Mouse (Mus musculus) common myeloid progenitor, adult 5-6 weeks (primary cell): ENCODE measurements around the gene Atg10. TPM values are rescaled to one million over a fixed set of nuclear protein-coding genes. Genes with fewer than 3 reads are reported as not detected.
A peak's percentile ranks its signal among the peaks of the same experiment; 100 is the strongest.
"Not testable (repeated sequence)": the region's sequence is repeated elsewhere in the genome, so short reads cannot be mapped to it uniquely, and the experiment has no call there.

ENCODE experiments used
- ATAC-seq: replicated peaks from 2 replicates; pipeline ENCODE4 v1.8.0; 2016; ENCODE audit warnings: low read depth, mild to moderate bottlenecking, moderate TSS enrichment, inconsistent platforms; ENCODE audit not compliant: poor library complexity, severe bottlenecking
- total RNA-seq: library from RNA; stranded (forward); fragments of 200-1000, 187-1606 nt; gene quantifications from 2 replicates; pipeline ENCODE4 v1.2.3, GENCODE M21; 2017

Gene Atg10
- total RNA-seq = 7.3 and 24.2 TPM in 2 replicates

DNA sequence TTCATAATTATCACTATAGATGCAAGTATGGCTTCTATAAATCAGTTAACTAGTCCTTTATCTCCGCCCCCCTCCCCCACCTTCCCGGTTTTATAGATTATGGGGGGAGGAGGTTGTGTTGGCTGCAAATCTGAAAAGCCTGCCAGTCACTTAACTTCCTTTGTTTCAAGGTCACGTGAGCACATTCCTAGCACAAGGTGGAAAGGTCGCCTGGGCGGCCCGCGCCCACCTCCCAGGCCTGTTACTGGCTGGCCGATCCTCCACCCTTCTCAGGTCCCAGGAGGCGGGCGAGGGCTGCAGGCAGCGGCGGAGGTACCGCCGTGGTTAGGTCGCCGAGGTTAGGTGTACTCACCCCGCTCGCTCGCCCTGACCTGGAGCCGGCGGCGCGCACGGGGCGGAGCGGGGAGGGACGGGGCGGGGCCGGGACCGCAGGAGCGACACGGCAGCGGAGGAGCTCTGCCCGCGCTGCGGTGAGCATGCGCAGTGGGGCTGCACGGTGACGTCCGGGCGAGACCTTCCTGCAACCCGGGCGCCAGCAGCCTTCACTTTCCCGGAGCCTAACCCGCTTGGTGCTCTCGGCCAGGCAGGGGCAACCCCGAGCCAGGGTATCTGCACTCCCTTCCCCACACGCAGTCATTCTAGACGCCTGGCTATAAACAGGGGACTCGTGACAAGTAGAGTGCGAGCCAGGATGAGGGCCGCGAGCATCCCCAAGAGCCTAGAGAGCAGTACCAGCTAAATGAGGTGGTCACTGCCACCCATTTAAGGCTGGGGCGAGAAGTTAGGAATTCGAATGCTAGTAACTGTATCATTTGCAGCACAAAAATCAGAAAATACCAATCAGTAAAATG is at the start of gene Atg10:
Gene Atg10, minus strand, starts transcription at position 382 of the 851 bp plus-strand sequence.
- peak; percentile 91 for ATAC-seq

DNA sequence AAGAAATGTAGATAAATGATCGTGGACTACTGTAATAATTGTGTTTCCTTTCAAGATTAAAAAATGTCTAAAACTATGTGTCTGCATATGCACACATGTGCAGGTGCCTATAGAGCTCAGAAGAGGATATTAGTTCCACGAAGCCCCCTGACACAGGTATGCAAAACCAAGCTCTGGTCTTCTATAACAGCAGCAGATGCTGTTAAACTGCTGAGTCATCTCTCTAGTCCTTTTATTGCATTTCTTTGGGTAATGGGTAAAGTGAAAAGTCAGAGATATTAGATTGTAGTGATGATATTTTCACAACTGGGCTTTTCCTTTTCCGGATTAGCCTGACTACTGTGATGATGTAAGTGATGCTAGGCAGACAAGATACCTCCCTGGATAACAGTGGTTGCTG is 28.6 kb upstream of the Atg10 start:
- ATAC-seq = no peak

DNA sequence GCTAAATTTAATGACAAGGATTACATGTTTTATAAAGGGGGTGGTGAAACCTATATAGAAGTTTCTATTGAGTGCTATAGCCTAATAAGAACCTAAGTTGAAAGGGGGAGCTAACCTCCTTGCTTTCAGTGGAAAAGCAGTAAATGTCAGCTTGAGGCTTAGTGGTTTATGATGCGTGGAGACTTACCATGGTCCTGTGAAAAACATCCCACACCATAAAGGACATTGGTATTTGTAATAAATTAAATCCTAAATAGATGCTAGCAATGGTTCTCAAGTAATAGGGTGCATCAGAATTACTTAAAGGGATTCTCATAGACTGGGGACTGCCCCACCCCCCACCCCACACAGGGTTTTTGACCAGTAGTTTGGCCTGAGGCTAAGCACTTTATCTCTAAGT is 27.9 kb upstream of the Atg10 start:
- ATAC-seq = no peak

DNA sequence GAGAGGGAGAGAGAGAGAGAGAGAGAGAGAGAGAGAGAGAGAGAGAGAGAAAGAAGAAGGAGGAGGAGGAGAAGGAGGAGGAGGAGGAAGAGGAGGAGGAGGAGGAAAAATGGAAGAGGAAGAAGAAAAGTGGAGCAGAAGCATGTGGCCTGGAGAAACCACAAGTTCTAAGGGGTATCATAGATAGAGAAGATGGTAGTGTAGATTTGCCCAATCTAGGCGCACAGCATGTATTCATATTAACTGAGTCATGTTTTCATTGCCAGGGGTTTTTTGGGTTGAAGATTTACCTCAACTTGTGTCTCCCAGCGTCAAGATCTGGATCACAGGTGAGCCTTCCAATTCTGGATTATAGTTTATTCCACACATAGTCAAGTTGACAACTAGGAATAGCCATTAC is 26.3 kb upstream of the Atg10 start:
- ATAC-seq = not testable (repeated sequence)

DNA sequence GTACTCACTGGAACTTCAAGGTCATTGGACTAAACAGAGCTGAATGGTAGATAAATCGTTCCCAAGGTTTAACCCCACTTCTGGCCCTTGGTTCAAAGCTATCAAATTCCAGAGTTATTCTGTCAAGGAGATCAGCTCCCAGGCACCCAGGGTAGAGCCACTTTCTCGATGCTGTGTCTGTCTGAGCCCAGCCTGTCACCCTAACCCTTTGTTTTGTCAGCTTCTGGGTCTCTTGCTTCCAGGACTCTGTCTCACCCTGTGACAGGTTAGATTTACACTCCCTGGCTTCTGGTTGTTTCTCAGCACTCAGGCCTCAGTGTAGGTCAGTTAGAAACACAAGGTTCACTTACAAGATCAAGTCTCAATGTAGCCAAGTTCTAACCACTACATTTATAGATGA is 22.7 kb upstream of the Atg10 start:
- ATAC-seq = no peak

DNA sequence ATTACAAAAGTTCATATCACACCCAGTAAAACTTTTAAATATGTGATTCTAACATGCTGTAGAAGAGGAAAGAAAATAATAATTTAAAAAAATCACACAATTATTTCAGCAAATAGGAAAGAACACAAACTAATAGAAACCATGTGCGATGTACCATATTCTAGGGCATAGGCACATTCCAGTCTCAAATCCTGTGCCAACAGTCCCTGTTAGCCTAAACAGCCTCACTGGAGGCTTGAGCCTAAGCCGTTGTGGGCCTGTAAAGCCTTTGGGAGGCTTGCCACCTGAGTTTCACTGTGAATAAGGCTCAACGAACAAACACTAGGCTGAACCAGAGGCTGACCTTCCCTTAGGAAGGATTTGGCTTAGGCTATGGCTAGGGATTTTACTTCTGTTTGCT is 14.2 kb upstream of the Atg10 start:
- ATAC-seq = no peak

DNA sequence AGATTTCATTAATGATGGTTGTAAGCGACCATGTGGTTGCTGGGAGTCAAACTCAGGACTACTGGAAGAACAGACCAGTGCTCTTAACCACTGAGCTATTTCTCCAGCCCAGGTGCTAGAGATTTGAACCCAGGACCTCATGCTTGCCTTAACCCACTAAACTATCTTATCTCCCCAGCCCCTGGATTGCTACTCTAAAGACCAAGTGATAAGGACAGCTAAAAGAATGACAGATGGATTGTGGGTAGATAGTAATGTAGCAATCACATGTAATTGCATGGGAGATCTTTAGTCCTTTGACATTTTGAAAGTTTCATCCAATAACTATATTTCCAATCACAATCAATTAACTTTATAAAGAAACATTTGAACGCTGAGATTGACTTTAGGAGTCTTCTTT is 13.1 kb upstream of the Atg10 start:
- no peak for ATAC-seq

DNA sequence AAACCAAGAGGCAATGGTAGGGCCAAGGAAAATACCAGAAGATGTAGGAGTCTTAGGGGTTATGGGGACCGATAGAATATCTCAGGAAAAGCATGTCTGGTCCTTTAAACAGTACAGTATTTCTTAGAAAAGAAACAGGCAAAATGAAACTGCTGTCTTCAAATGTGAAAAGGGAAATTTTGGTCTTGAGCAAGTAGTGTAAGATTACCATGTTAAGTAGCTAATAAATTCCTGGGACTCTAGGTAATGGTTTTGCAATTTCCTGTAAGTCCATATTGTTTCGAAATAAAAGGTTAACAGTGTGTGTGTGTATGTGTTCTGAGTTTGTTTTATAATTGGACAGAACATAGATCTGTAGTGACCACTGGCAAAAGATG is 658 bp upstream of the Atg10 start:
- peak; percentile 17; the same call in 1 of the 2 replicates for ATAC-seq

DNA sequence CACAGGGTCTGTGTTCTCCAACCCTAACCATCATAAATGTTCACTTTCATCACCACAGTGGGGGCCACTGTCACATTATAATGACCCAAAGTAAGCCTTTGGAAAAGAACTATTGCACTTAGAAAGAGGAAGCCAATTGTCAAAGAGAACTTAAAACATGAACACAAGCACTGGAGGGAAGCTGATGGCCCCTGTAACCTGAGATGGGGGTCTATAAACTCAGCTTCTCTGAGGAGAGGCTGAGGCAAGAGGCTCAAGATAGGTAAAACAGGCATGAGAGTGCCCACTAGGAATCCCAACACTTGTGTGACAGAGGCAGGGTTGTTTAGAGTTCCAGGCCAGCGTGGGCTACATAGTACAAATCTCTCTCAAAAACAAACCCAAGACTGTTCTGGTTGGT is 705 bp downstream of the Atg10 start:
- no peak for ATAC-seq

DNA sequence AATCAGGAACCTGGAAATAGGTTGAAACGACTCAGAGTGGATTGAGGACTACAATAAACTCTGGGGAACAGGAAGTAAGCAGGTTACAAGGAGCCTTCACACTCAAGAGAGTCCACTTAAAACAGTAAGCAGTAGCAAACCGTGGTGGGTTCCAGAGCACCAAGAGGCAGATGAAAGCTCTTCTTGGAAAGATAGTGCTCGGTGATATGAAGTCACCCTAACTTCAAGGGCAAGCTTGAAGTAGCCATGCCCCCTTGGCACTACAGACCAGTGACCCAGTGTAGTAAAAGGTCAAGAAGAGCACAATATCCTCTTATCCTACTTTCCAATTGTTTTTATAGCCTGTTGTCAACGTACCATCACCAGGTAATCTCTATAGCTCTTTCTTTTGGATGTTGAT is 2.1 kb downstream of the Atg10 start:
- no peak for ATAC-seq

DNA sequence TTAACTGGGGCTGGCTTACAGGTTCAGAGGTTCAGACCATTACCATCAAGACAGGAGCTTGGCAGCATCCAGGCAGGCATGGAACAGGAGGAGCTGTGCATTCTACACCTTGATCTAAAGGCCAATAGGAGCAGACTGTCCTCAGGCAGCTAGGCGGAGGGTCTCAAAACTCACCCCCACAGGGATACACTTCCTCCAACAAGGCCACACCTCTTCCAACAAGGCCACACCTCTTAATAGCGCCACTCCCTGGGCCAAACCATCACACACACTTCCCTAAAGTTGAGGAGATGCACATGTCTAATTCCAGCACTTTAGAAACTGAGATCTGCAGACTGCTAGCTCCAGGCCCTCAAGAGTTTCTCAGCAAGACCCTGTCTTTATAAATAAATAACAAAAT is 6.1 kb downstream of the Atg10 start:
- ATAC-seq = no peak

DNA sequence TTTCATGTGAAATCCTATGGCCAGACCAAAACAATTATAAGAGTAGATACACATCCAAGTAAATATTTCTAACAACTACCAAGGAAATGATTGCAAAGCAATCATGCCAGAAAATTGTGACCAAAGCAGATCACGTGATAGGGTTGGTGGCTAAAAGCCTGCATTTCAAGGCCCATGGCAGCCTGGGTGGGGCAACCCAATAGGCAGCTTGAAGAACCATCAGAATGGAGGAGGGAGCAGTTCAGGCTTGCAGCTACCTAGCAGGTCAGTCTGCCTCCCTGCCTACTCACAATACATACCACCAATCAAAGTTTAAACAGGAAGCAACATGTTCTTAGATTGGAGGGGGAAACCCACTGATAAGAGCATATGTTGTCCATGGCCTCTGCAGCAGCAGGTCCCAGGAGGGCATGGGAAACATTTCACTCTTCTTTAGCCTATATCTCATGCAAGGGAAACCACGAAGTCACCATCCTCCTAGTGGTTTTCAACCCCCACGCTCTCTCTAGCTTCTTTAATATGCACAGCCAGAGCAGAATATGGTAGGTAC is 7.0 kb downstream of the Atg10 start:
- peak; percentile 90 for ATAC-seq

DNA sequence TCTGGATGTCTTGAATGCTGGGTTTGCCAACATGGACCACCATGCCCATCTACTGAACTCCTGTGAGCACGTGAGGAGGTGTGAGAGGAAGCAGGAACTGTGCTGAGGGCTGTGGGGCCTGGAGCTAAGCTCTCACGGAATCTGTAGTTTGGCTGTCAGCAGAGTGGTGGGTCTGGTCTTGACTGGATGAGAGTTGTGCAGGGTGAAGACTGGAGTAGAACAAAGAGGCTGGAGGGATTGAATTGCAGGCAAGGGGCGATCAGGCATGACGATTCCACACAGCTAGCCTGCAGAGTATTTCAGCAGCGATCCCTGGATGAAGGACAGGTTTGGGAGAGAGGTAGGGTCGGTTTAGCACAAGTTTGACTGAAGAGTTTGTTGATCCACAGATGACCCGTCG is 10.8 kb downstream of the Atg10 start:
- ATAC-seq = no peak

DNA sequence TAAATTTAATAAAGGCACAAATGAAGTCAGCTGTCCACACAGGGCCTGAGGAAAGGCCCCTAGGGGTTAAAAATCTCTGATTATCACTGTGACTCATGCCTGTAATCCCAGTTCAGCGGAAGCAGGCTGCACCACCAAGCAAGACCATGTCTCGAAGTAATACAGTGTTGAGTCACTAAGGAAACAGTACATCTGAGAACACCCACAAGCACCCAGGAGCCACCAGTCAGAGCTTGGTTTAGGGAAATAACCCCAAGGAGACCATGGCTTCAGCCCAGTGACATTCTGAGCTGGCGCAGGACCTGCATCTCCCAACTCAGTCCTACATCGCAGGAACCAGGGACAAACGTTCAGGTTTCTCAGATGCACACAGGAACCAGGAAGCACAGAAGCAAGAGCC is 17.5 kb downstream of the Atg10 start:
- ATAC-seq = no peak

DNA sequence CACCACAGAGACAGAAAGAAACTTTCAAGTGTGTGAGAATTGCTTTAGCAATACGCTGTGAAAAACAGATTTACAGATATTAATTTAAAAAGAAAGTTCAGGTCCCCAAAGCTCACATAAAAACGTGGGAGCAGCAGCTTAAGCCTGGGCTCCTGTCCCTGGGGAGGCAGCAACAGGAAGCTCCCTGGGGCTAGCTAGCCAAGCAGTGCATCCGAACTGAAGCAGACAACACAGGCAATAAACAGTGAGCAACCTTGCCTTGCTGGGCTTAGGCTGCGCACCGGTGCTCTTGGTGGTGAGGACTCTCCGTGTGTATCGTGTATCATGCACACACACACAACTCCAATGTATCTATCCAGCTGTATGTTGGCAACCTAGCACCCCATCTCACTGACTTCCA is 21.2 kb downstream of the Atg10 start:
- no peak for ATAC-seq

DNA sequence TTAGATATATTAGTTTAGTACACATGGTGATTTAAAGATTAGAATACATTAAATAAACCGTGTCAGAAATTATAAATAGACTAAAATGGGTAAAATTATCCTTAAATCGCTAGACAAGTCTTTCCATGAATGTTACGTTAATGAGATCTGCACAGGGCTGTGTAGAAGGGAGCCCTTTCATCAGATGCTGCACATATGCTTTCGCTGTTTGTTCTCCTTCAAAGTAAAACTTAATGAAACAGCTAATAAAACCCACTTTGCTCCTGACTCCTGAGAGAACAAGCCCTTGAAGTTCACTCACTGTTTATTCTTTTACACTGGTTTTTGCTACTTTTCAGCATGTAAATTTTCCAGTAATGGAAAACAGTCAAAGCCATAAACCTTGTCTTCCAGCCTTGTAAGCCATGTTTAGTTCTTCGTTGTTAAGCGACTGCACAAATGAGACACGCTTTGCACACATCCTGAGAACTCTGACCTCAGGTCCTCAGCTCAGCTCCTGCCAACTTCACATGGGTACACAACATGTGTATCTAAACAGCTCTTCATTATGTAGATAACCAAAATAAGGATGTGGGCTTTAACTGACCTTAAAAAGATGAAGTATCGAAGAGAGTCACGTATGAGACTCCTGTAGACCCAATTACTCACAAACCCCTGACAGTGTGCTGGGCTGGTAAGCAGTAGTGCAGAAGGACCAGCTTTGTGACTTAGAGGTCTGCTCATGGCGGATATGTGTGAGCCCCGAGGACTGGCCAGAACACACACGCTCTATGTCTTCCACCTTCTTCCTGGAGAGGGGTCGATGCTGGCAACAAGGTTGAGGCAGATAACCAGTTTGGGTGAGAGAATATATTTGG is 36.2 kb downstream of the Atg10 start:
- ATAC-seq = no peak

DNA sequence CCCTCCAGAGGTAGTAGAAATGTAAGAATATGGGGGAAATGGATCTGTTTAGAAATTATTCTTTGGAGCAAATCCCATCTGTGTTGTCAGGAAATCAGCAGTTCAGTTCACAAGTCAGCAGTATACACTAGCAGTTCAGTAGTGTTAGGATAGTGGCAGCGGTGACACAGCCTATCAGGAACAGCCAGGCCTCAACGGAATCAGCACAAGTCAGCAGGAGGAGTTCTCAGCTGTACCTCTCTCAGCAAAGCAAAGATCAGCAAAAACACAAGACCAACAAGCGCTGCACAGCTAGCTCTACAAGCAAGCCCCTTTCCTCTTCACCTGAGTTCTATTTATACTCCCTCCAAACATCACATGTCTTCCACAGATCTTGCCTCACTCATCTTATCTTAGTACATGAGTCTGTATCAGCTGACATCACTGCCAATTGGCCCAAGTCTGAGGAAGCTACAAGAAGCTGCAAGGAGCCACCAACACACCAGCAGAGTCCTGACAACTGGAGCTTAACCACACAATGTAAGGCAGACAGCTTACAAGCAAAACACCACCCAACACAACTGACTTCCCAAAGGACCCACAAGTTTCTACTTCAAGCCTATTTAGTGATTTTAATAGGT is 38.4 kb downstream of the Atg10 start:
- no peak for ATAC-seq

DNA sequence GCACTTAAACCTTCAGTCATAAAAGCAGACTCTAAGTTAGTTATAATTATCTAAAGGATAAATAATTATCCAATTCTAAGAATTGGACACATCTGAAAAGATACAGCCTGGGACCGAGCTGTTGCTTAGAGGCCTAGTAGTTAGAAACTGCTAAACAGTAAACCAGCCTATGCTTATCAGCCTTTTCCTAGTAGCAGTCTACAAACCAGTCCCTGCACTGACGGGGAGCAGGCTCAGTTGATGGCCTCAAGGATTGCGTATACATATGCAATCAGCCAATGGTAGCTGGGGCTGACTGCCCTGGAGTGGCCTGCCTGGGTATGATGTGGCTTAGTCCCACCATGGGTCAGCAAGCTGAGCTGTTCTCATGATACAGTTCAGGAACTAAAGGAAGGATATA is 39.5 kb downstream of the Atg10 start:
- no peak for ATAC-seq

DNA sequence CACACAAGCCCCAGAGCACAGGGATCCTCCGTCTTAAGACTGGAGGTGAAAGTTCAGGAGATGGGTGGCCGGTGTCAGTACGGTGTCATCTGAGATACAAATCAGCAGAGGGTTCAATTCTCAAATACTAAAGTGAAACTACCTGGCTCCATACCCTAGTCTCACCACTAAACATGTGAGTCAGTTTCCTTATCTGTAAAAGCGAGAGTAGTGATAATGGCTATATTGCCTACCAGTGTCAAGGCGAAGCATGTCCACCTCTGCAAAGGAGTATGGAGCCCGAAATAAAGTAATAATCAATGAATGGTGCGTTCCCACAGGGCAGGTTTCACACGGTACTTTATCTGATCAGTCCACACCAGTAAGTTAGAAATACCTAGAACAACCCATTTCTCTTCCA is 43.4 kb downstream of the Atg10 start:
- ATAC-seq = peak; percentile 23; the same call in 1 of the 2 replicates

DNA sequence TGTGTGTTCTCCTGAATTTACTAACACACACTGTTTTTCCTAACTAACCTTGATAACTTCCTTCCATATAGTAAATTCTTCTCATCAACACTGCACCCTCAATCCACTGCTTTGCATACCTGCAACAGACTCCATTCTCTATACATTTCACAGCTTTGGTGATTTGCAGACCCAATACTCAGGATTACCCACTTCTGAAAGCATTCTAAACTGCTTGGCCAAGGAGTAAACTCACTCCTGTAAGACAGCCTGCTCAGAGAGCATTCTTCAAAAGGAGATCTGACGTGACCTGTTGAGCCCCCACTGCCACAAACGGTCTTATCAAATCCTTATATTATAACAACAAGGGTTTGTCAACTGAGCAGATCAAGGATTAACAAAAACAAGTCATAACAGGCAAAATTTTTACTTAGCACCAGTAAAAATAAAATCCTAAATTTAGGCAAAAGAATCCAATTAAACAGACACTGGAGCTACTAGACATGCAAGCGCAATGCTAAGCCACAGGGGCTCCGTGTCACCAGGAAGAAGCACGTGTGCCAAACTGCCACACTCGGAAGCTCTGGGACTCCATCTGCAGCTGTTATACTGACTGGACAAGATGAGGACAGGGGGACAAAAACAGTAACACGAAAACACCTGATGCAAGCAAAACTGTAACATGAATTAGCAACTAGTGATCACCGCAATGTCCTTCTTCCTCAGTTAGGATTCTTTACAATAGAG is 44.4 kb downstream of the Atg10 start:
- ATAC-seq = no peak
